Mouse (Mus musculus) lung, postnatal 0 days (tissue): ENCODE data around the gene Foxn4.

Experiments used
- CTCF ChIP-seq: IDR thresholded peaks from 2 replicates; pipeline ENCODE4 v1.5.1; 2016; ENCODE audit warnings: antibody characterized with exemption, mild to moderate bottlenecking
- EP300 ChIP-seq: IDR thresholded peaks from 2 replicates; pipeline ENCODE4 v1.6.1; 2016; ENCODE audit warnings: antibody characterized with exemption, mild to moderate bottlenecking, control low read depth

DNA sequence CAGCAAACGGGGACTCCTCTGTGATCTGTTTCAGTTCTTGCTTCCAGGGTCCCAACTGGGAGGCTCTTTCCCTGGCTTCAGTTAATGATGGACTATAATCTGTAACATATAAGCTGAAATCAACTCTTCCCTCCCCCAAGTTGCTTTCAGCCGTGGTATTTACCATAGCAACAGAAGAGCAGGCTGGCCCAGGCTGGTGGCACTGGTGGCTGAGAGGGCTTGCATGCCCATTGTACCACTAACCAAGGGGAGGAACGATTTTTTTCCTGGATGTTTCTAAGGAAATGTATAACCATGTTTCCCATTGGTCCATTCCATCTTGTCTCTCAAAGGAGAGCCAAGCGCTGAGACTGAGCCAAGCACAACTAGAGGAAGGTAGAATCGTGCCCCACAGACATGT lies 14.8 kb upstream of the Foxn4 start:
- TF ChIP-seq EP300 (no peak), CTCF (no peak)
